Mouse (Mus musculus): ENCODE measurements at regions not wholly inside any gene's neighbourhood (a gene's known extent, or its start where the extent isn't known, plus 50 kb on each side); places are given as distances from the start of the nearest gene placed in this dataset.

GRCm38 (mm10) chr13:53888411-53888810 is 167.1 kb downstream of the Drd1 start:
- whole genome bisulfite sequencing: 84% methylated on average over 3 of the region's 3 CpGs
- H3K27me3 ChIP-seq (replicated peaks; ENCODE audit: control insufficient read depth, insufficient read depth, low read length): no peaks in the 10 kb centered on the region
- no peak for TF ChIP-seq CTCF (IDR thresholded peaks at IDR 0.05; ENCODE audit: low read depth)
- no peaks in the 10 kb centered on the region for H3K9me3 ChIP-seq (ENCODE audit: control insufficient read depth)
- no peak overlapping the region for H3K4me3 ChIP-seq (ENCODE audit: low read depth, low read length)
- no peaks in the 10 kb centered on the region for H3K4me1 ChIP-seq (replicated peaks; ENCODE audit: control insufficient read depth, insufficient read depth, low read length)
- no peak overlapping the region for H3K27ac ChIP-seq (ENCODE audit: low read depth, low read length)
- H3K4me2 ChIP-seq (replicated peaks; ENCODE audit: low read depth): no peak overlapping the region
- no peak overlapping the region for H3K9ac ChIP-seq (ENCODE audit: low read depth, low read length)
- no peaks in the 10 kb centered on the region for H3K36me3 ChIP-seq (ENCODE audit: control insufficient read depth, insufficient read depth)
- no peak for ATAC-seq

- Histone ChIP-seq H3K4me1 (replicated peaks; ENCODE audit: control insufficient read depth, insufficient read depth, low read length) (no peaks in the 10 kb centered on the region), H3K36me3 (ENCODE audit: control insufficient read depth, insufficient read depth) (no peaks in the 10 kb centered on the region), H3K9me3 (ENCODE audit: control insufficient read depth) (no peaks in the 10 kb centered on the region), H3K4me3 (ENCODE audit: low read depth, low read length) (no peak overlapping the region), H3K27ac (ENCODE audit: low read depth, low read length) (no peak overlapping the region), H3K9ac (ENCODE audit: low read depth, low read length) (no peak overlapping the region), H3K27me3 (replicated peaks; ENCODE audit: control insufficient read depth, insufficient read depth, low read length) (no peaks in the 10 kb centered on the region), H3K4me2 (replicated peaks; ENCODE audit: low read depth) (no peak overlapping the region)
- 80% methylated on average over 10 of the region's 10 CpGs for WGBS
- TF ChIP-seq CTCF (IDR thresholded peaks at IDR 0.05; ENCODE audit: low read depth): no peak
- ATAC-seq: no peak
These were observed 169.7 kb downstream of the Drd1 start for GRCm38 (mm10) chr13:53885756-53886155.

DNA sequence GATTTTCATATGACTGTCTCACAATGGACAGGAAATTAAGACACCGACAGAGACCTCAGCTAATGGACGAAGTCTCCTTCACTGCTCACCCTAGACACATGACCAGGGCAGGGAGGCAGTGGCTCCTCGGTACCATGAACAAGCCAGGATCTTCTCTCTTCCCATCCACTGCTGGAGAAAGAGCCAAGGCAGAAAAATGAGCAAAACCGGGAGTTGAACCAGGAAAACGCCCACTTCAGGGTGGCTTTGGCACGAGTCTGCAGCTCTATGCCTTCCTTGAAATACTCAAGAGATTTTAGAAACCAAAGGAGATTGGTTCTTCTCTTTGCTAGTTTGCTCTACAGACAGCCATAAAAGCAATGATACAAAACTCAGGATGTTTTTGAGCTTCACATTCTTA is 172.3 kb downstream of the Drd1 start:
- no peak for TF ChIP-seq CTCF (IDR thresholded peaks at IDR 0.05; ENCODE audit: low read depth)
- no peak overlapping the region for H3K9ac ChIP-seq (ENCODE audit: low read depth, low read length)
- no peaks in the 10 kb centered on the region for H3K27me3 ChIP-seq (replicated peaks; ENCODE audit: control insufficient read depth, insufficient read depth, low read length)
- no peak for ATAC-seq
- WGBS: 79% methylated on average over 6 of the region's 6 CpGs
- no peak overlapping the region for H3K4me2 ChIP-seq (replicated peaks; ENCODE audit: low read depth)
- no peaks in the 10 kb centered on the region for H3K9me3 ChIP-seq (ENCODE audit: control insufficient read depth)
- no peaks in the 10 kb centered on the region for H3K36me3 ChIP-seq (ENCODE audit: control insufficient read depth, insufficient read depth)
- no peak overlapping the region for H3K27ac ChIP-seq (ENCODE audit: low read depth, low read length)
- H3K4me1 ChIP-seq (replicated peaks; ENCODE audit: control insufficient read depth, insufficient read depth, low read length): no peaks in the 10 kb centered on the region
- H3K4me3 ChIP-seq (ENCODE audit: low read depth, low read length): no peak overlapping the region

DNA sequence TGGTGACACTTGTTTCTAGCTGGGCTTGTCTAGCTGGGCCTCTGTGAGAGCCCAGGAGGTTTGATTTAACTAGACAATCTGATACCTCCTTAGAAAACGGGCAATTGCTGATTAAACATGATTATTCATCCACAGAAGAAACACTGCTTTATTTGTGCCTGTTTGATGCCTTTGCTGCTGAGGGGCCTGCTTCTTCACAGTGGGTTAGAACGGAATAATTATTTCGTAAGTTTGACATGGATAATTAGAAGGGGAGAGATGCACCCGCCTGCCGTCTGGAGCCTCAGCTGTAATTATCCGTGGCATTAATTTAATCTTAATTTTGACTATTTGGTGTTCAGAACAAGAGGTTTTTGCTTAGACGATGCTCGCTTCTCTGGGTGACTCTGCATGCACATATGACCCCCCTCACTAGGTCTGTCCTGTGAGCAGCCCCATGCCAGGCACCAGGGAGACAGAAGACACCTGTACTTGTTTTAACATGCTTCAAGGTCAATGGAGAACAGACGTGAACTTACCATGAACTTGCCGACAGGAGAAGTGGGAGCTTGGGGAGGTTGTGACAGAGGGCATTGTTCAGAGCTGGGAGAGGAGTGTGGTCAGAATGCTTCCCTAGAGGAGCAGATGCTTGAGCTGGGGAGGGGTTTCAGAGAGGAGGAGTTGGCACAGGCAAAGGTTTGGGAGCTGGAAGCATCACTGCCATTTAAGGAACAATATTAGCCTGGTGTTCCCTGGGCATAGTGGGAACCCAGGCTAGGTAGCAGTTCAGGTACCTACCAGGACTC is 174.8 kb downstream of the Drd1 start:
- H3K36me3 ChIP-seq (ENCODE audit: control insufficient read depth, insufficient read depth): no peaks in the 10 kb centered on the region
- no peak for TF ChIP-seq CTCF (IDR thresholded peaks at IDR 0.05; ENCODE audit: low read depth)
- no peaks in the 10 kb centered on the region for H3K4me1 ChIP-seq (replicated peaks; ENCODE audit: control insufficient read depth, insufficient read depth, low read length)
- no peak overlapping the region for H3K4me2 ChIP-seq (replicated peaks; ENCODE audit: low read depth)
- H3K27ac ChIP-seq (ENCODE audit: low read depth, low read length): no peak overlapping the region
- no peaks in the 10 kb centered on the region for H3K27me3 ChIP-seq (replicated peaks; ENCODE audit: control insufficient read depth, insufficient read depth, low read length)
- WGBS: 76% methylated on average over 10 of the region's 10 CpGs
- H3K9me3 ChIP-seq (ENCODE audit: control insufficient read depth): no peaks in the 10 kb centered on the region
- H3K9ac ChIP-seq (ENCODE audit: low read depth, low read length): no peak overlapping the region
- H3K4me3 ChIP-seq (ENCODE audit: low read depth, low read length): no peak overlapping the region
- ATAC-seq: no peak

- 81% methylated on average over 4 of the region's 4 CpGs for WGBS
- Histone ChIP-seq H3K27ac (ENCODE audit: low read depth, low read length) (no peak overlapping the region), H3K27me3 (replicated peaks; ENCODE audit: control insufficient read depth, insufficient read depth, low read length) (no peaks in the 10 kb centered on the region), H3K36me3 (ENCODE audit: control insufficient read depth, insufficient read depth) (no peaks in the 10 kb centered on the region), H3K9me3 (ENCODE audit: control insufficient read depth) (no peaks in the 10 kb centered on the region), H3K4me2 (replicated peaks; ENCODE audit: low read depth) (no peak overlapping the region), H3K4me1 (replicated peaks; ENCODE audit: control insufficient read depth, insufficient read depth, low read length) (no peaks in the 10 kb centered on the region), H3K4me3 (ENCODE audit: low read depth, low read length) (no peak overlapping the region), H3K9ac (ENCODE audit: low read depth, low read length) (no peak overlapping the region)
- no peak for TF ChIP-seq CTCF (IDR thresholded peaks at IDR 0.05; ENCODE audit: low read depth)
- no peak for ATAC-seq
These were observed 180.0 kb downstream of the Drd1 start for GRCm38 (mm10) chr13:53875546-53875945.

- Histone ChIP-seq H3K27ac (ENCODE audit: low read depth, low read length) (no peak overlapping the region), H3K9ac (ENCODE audit: low read depth, low read length) (no peak overlapping the region), H3K9me3 (ENCODE audit: control insufficient read depth) (no peaks in the 10 kb centered on the region), H3K36me3 (ENCODE audit: control insufficient read depth, insufficient read depth) (no peaks in the 10 kb centered on the region), H3K27me3 (replicated peaks; ENCODE audit: control insufficient read depth, insufficient read depth, low read length) (no peaks in the 10 kb centered on the region), H3K4me1 (replicated peaks; ENCODE audit: control insufficient read depth, insufficient read depth, low read length) (no peaks in the 10 kb centered on the region), H3K4me2 (replicated peaks; ENCODE audit: low read depth) (no peak overlapping the region), H3K4me3 (ENCODE audit: low read depth, low read length) (no peak overlapping the region)
- TF ChIP-seq CTCF (IDR thresholded peaks at IDR 0.05; ENCODE audit: low read depth): no peak
- ATAC-seq: no peak
- 85% methylated on average over 5 of the region's 5 CpGs for WGBS
These were observed 190.2 kb downstream of the Drd1 start for GRCm38 (mm10) chr13:53865323-53865722.
